Mouse (Mus musculus) layer of hippocampus, adult 18-20 months (tissue): ENCODE data around the gene Ccr1. TPM values are rescaled to one million over a fixed set of nuclear protein-coding genes. Genes with fewer than 3 reads are reported as not detected.
"Not testable (repeated sequence)": the region's sequence is repeated elsewhere in the genome, so short reads cannot be mapped to it uniquely, and the experiment has no call there.

ENCODE experiments used
- DNase-seq, 2 experiments: peaks; one replicate each; pipeline ENCODE4 v3.0.0; 2022; ENCODE audit warnings: low spot score in 2 of 2
- long read RNA-seq: library from polyadenylated mRNA; stranded (forward); transcript quantifications from one replicate; pipeline ENCODE4 v2.0.0, GENCODE M21; 2021
- total RNA-seq, 2 experiments: library from RNA; stranded (reverse); gene quantifications; 2 replicates each; pipeline ENCODE4 v1.2.3; 2021

Gene Ccr1
- under 1 TPM in 1 of 2 experiments, not detected in 1; 0.10 TPM for total RNA-seq
- long read RNA-seq: 0 reads

GRCm38 (mm10) chr9:123968290-123968912 is at the start of gene Ccr1:
Gene Ccr1 (minus strand): TSS chr9:123968692.
- no peak for DNase-seq

GRCm38 (mm10) chr9:124016048-124016447 is 47.6 kb upstream of the Ccr1 start:
- no peak for DNase-seq

GRCm38 (mm10) chr9:124014985-124015652 is 46.6 kb upstream of the Ccr1 start:
- DNase-seq: no peak

- no peak for DNase-seq
These were observed 44.8 kb upstream of the Ccr1 start for GRCm38 (mm10) chr9:124013270-124013669.

- no peak for DNase-seq
These were observed 44.2 kb upstream of the Ccr1 start for GRCm38 (mm10) chr9:124012691-124013090.

GRCm38 (mm10) chr9:123999784-124000183 is 31.3 kb upstream of the Ccr1 start:
- DNase-seq: no peak

GRCm38 (mm10) chr9:123997719-123998118 is 29.2 kb upstream of the Ccr1 start:
- no peak for DNase-seq

GRCm38 (mm10) chr9:123991312-123991906 is 22.9 kb upstream of the Ccr1 start:
- DNase-seq: peak in 1 of 2 experiments; percentile 4

- DNase-seq: no peak
These were observed 21.2 kb upstream of the Ccr1 start for GRCm38 (mm10) chr9:123989671-123990070.

GRCm38 (mm10) chr9:123986217-123986616 is 17.7 kb upstream of the Ccr1 start:
- peak in 1 of 2 experiments; percentile 7 for DNase-seq

- no peak for DNase-seq
These were observed 16.5 kb upstream of the Ccr1 start for GRCm38 (mm10) chr9:123984943-123985342.

- DNase-seq: no peak
These were observed 14.2 kb upstream of the Ccr1 start for GRCm38 (mm10) chr9:123982720-123983119.

GRCm38 (mm10) chr9:123981909-123982308 is 13.4 kb upstream of the Ccr1 start:
- no peak for DNase-seq

GRCm38 (mm10) chr9:123980858-123981475 is 12.5 kb upstream of the Ccr1 start:
- not testable (repeated sequence) for DNase-seq

- no peak for DNase-seq
These were observed 9.8 kb upstream of the Ccr1 start, which contains the start of gene Ccr1l1 for GRCm38 (mm10) chr9:123978308-123978707. Gene Ccr1l1 (minus strand): TSS chr9:123978408.

- DNase-seq: no peak
These were observed 8.6 kb upstream of the Ccr1 start for GRCm38 (mm10) chr9:123976876-123977663.

- DNase-seq: no peak
These were observed 7.1 kb upstream of the Ccr1 start for GRCm38 (mm10) chr9:123975630-123976029.

GRCm38 (mm10) chr9:123966858-123967495 is 1.5 kb downstream of the Ccr1 start:
- DNase-seq: not testable (repeated sequence)

GRCm38 (mm10) chr9:123964776-123965175 is 3.7 kb downstream of the Ccr1 start:
- no peak for DNase-seq

- no peak for DNase-seq
These were observed 8.3 kb downstream of the Ccr1 start for GRCm38 (mm10) chr9:123960161-123960560.
